Mouse (Mus musculus): Measurements from ENCODE around the gene Phactr3.

GRCm38 (mm10) chr2:178220148-178220717, 101.5 kb downstream of the Phactr3 start:
- TF ChIP-seq CTCF (IDR thresholded peaks at IDR 0.05; ENCODE audit: low read depth): no peak
- TF ChIP-seq EP300 (IDR thresholded peaks at IDR 0.05; ENCODE audit: low read depth): no peak

Measured in liver, embryonic 14.5 days (tissue).